Mouse (Mus musculus) limb, embryonic 15.5 days (tissue): ENCODE measurements around the gene Cnr2. TPM values are rescaled to one million over a fixed set of nuclear protein-coding genes. Genes with fewer than 3 reads are reported as not detected.
"Not testable (repeated sequence)": the region's sequence is repeated elsewhere in the genome, so short reads cannot be mapped to it uniquely, and the experiment has no call there.

Source experiments
- ATAC-seq: fragments of 200-750 bp; cut with Nextera tagmentation; 2 replicates; pipeline ENCODE4 v1.8.0; 2017; ENCODE audit warnings: low read depth, moderate TSS enrichment; ENCODE audit not compliant: insufficient number of reproducible peaks, low FRiP score, low TSS enrichment
- H3K27ac ChIP-seq: fragments of 300-500 bp; sonication (generic); 2 replicates; pipeline ENCODE4 v1.5.1; 2015; ENCODE audit warnings: moderate library complexity, mild to moderate bottlenecking, inconsistent platforms
- H3K27me3 ChIP-seq: fragments of 300-500 bp; sonication (generic); 2 replicates; pipeline ENCODE4 v1.6.1; 2015; ENCODE audit warnings: inconsistent platforms
- H3K36me3 ChIP-seq: fragments of 300-500 bp; sonication (generic); 2 replicates; pipeline ENCODE4 v1.6.1; 2015; ENCODE audit warnings: inconsistent platforms
- H3K4me1 ChIP-seq: fragments of 300-500 bp; sonication (generic); 2 replicates; pipeline ENCODE4 v1.6.1; 2015; ENCODE audit warnings: inconsistent platforms
- H3K4me2 ChIP-seq: fragments of 300-500 bp; sonication (generic); 2 replicates; pipeline ENCODE4 v1.6.1; 2015; ENCODE audit warnings: mild to moderate bottlenecking, inconsistent platforms
- H3K4me3 ChIP-seq: fragments of 300-500 bp; sonication (generic); 2 replicates; pipeline ENCODE4 v1.5.1; 2015; ENCODE audit warnings: mild to moderate bottlenecking, inconsistent platforms
- H3K9ac ChIP-seq: fragments of 300-500 bp; sonication (generic); 2 replicates; pipeline ENCODE4 v1.6.1; 2015; ENCODE audit warnings: inconsistent platforms
- H3K9me3 ChIP-seq: fragments of 300-500 bp; sonication (generic); 2 replicates; pipeline ENCODE4 v1.6.1; 2016; ENCODE audit warnings: inconsistent platforms
- WGBS: fragments of 180-500 bp; shearing (Covaris S2); methylation state at CpG from one replicate; pipeline ENCODE4 v1.1.7; 2015; 5-methylcytosine and 5-hydroxymethylcytosine counted together
- polyA plus RNA-seq: library from polyadenylated mRNA; unstranded; fragments of >200 nt; fragmentation: Nextera tagmentation; extraction: Ambion mirVana; gene quantifications from 2 replicates; pipeline ENCODE4 v1.2.1, GENCODE M21; 2015

Cnr2 gene
- polyA plus RNA-seq, 1 experiment from 2014 or later: 1.1 TPM

DNA sequence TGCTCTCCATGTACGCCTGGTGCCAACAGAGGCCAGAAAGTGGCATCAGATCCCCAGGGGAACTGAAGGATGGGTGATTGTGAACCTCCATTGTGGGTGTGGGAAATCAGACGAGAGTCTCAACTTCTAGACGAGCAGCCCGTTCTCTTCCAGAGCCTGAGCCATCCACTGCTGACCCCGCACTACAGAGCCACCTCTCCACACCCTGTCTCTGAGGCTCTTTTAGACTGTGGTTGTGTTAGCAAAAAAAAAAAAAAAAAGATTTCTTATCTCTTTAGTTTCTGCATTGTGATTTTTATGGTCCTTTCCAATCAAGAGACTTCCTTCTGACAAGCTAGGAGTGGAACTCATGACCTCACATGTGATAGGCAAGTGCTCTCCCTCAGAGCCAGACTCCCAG lies 34.2 kb downstream of the Cnr2 start:
- Histone ChIP-seq H3K36me3 (peaks cover 58% of the 10 kb centered on the region), H3K4me2 (no peak overlapping the region), H3K27ac (no peak overlapping the region), H3K9ac (no peak overlapping the region), H3K27me3 (no peaks in the 10 kb centered on the region), H3K4me3 (no peak overlapping the region), H3K9me3 (no peaks in the 10 kb centered on the region), H3K4me1 (no peaks in the 10 kb centered on the region)
- ATAC-seq: no peak
- 88% methylated on average over 5 of the region's 5 CpGs for WGBS

DNA sequence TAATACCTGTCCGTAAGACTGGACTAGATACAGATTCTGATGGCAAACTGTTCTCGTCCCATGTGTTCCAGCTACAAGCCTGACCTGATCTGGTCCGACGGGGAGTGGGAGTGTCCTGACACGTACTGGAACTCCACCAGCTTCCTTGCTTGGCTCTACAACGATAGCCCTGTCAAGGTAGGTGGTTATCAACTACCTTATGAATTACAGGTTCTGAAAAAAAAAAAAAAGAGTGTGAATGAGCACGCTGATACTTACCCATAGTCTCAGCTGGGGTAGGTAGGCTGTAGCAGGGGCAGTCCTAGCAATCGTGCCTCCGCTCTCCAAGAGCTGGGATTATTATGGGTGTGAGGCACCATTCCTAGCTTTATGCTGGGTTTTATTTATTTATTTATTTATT lies 34.6 kb downstream of the Cnr2 start:
- Histone ChIP-seq H3K4me3 (no peak overlapping the region), H3K4me1 (no peaks in the 10 kb centered on the region), H3K27ac (no peak overlapping the region), H3K36me3 (peaks cover 56% of the 10 kb centered on the region), H3K4me2 (no peak overlapping the region), H3K9me3 (no peaks in the 10 kb centered on the region), H3K27me3 (no peaks in the 10 kb centered on the region), H3K9ac (no peak overlapping the region)
- WGBS: 84% methylated on average over 9 of the region's 9 CpGs
- no peak for ATAC-seq

DNA sequence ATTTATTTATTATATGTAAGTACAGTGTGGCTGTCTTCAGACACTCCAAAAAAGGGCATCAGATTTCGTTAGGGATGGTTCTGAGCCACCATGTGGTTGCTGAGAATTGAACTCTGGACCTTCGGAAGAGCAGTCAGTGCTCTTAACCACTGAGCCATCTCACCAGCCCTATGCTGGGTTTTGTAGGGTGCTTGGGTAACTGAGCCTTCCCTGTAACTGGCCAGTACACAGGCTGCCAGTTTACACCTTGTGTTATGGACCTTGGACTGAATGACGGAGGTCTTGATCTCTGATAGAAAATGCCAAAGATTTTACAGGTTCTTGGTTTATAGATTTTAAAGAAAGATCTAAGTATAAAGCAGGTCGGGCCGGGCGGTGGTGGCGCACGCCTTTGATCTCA lies 35.0 kb downstream of the Cnr2 start:
- H3K36me3 ChIP-seq: peaks cover 57% of the 10 kb centered on the region

DNA sequence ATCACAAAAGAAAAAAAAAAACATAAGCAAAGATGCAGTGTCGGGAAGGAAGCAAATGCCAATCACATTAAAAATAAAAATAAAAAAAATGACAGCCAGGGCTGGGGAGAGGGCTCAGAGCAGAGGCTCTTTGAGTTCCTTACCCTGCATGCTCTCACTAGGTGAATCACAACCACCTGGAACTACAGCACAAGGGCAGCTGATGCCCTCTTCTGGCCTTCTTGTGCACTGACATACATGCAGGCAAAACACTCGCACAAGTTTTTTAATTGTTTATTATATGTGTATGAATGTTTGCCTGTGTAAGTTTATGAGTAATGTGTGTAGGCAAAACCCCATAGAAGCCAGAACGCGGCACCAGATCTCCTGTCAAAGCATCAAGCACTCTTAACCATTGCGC lies 36.6 kb downstream of the Cnr2 start:
- peaks cover 58% of the 10 kb centered on the region for H3K36me3 ChIP-seq
- no peak overlapping the region for H3K27ac ChIP-seq
- H3K4me2 ChIP-seq: no peak overlapping the region
- 64% methylated on average over 5 of the region's 5 CpGs for WGBS
- no peaks in the 10 kb centered on the region for H3K4me1 ChIP-seq
- no peak overlapping the region for H3K9ac ChIP-seq
- ATAC-seq: no peak
- H3K9me3 ChIP-seq: no peaks in the 10 kb centered on the region
- H3K4me3 ChIP-seq: no peak overlapping the region
- no peaks in the 10 kb centered on the region for H3K27me3 ChIP-seq

More for the DNA sequence above, 35.0 kb downstream of the Cnr2 start:
- Histone ChIP-seq H3K4me3 (no peak overlapping the region), H3K9me3 (no peaks in the 10 kb centered on the region), H3K9ac (no peak overlapping the region), H3K27me3 (no peaks in the 10 kb centered on the region), H3K4me2 (no peak overlapping the region), H3K27ac (no peak overlapping the region), H3K4me1 (no peaks in the 10 kb centered on the region)
- no peak for ATAC-seq
- WGBS: 88% methylated on average over 8 of the region's 8 CpGs

DNA sequence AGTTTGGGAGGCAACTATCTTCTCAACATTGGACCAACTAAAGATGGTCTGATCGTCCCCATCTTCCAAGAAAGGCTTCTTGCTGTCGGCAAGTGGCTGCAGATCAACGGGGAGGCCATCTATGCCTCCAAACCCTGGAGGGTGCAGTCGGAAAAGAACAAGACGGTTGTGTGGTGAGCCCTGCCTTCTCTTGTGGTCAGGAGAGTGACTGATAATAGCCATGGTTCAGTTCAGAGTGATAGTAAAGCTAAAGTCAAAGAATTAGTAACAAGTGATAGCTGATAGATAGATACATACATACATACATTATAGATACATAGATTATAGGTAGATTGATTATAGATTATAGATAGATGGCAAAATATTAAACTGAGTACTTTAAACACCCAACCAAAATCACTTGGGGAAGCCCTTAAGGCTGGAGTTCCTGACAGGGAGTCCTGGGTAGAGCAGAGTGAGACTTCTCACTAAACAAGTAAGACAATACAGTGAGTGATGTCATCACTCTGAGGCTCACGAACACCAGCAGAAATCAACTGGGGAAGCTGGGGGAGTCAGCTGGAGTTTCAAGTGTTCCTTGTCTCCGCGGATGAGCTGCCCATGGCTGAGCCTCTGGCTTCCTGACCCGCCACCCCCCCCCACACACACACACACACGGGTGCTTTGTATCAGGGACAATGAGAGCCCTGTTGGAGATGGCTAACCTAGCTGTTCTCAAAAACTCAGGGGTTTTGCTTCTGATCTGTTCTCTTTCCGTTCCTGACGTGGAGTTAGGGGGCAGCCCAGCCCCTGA lies 39.7 kb downstream of the Cnr2 start:
- H3K9ac ChIP-seq: no peak overlapping the region
- no peak overlapping the region for H3K4me2 ChIP-seq
- H3K27me3 ChIP-seq: no peaks in the 10 kb centered on the region
- H3K4me3 ChIP-seq: no peak overlapping the region
- H3K9me3 ChIP-seq: no peaks in the 10 kb centered on the region
- no peak for ATAC-seq
- no peak overlapping the region for H3K27ac ChIP-seq
- H3K4me1 ChIP-seq: no peaks in the 10 kb centered on the region
- WGBS: 72% methylated on average over 12 of the region's 12 CpGs
- H3K36me3 ChIP-seq: peaks cover 69% of the 10 kb centered on the region

DNA sequence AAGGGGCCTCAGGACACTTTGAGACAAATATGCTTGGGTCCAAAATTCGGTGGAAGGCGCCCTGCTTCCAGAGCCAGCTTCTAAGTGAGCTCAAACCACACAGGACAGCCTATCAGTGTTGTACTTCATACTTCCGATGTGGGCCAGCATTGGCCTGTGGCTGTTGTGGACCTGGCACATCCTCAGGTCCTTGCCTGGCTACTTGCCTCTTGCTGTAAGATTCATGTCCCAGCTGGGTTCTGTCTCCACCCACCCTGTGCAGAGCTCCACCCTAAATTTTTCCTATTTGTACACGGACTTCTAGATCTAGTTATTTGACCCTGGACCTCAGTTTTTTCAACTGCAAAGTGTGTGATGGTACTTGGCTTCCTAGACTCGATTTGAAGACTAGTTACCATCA lies 40.3 kb downstream of the Cnr2 start:
- Histone ChIP-seq H3K4me2 (no peak overlapping the region), H3K9ac (no peak overlapping the region), H3K4me3 (no peak overlapping the region), H3K27ac (no peak overlapping the region), H3K27me3 (no peaks in the 10 kb centered on the region), H3K4me1 (no peaks in the 10 kb centered on the region), H3K9me3 (no peaks in the 10 kb centered on the region), H3K36me3 (peaks cover 70% of the 10 kb centered on the region)
- WGBS: 83% methylated on average over 5 of the region's 5 CpGs
- no peak for ATAC-seq

DNA sequence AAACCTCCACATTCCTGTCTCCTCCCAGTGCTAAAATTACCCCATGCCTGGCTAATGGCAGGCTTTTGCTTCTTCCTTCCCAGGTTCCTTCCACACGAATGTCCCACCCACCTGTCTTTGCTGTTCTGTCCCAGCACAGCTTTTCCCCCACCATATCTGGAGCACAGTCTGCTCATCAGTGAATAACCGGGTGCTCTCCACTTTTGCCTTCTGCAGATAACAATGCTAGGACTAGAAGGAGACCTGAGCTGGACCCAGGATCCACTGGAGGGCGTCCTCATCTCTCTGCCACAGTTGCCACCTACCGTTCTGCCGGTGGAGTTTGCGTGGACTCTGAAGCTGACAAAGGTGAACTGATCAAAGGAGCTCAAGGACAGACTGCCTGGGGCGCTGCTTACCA lies 43.7 kb downstream of the Cnr2 start:
- no peak overlapping the region for H3K4me2 ChIP-seq
- H3K27ac ChIP-seq: no peak overlapping the region
- 0 out of 2 replicates have a peak, but pooled peaks cover 6% of the 10 kb centered on the region for H3K4me1 ChIP-seq
- H3K27me3 ChIP-seq: no peaks in the 10 kb centered on the region
- no peak overlapping the region for H3K4me3 ChIP-seq
- peaks cover 46% of the 10 kb centered on the region for H3K36me3 ChIP-seq
- H3K9ac ChIP-seq: no peak overlapping the region
- 68% methylated on average over 7 of the region's 7 CpGs for WGBS
- no peaks in the 10 kb centered on the region for H3K9me3 ChIP-seq
- ATAC-seq: no peak

DNA sequence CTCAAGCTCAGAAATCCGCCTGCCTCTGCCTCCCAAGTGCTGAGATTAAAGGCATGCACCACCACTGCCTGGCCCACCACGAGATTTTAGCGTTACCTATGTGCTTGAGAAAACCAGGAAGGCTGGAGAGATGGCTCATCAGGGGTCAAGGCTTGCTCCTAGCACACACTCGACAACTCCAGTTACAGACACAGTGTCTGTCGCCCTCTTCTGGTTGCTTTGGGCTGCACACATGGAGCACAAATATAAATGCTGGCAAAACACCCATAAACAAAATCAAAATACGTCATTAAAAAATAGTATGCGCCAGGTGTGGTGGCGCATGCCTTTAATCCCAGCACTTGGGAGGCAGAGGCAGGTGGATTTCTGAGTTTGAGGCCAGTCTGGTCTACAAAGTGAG lies 45.8 kb downstream of the Cnr2 start:
- H3K4me1 ChIP-seq: peaks cover 12% of the 10 kb centered on the region
- not testable (repeated sequence) for H3K9me3 ChIP-seq, H3K9ac ChIP-seq, H3K4me3 ChIP-seq, ATAC-seq, H3K27me3 ChIP-seq, H3K4me2 ChIP-seq, H3K27ac ChIP-seq
- WGBS: 83% methylated on average over 8 of the region's 8 CpGs
- H3K36me3 ChIP-seq: peaks cover 30% of the 10 kb centered on the region; the same call in 1 of the 2 replicates

DNA sequence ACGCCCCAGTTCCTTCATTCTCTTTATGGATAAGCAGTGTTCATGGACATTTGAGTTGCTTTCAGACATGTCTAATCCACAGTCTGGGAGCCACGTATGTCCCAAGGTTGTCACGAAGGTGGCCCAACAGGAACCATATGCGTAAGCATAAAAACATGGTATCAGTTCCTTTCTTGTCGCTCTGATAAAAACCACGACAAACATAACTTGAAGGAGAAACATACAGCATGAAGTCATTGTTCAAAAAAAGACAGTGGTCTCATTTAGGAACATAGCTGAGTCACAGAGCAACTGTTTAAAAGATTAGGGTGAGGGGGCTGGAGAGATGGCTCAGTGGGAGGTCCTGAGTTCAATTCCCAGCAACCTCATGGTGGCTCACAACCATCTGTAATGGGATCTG lies 47.0 kb downstream of the Cnr2 start:
- Histone ChIP-seq H3K27me3 (no peaks in the 10 kb centered on the region), H3K4me2 (no peak overlapping the region), H3K36me3 (peaks cover 29% of the 10 kb centered on the region; the same call in 1 of the 2 replicates), H3K4me1 (peaks cover 18% of the 10 kb centered on the region), H3K27ac (no peak overlapping the region), H3K9ac (no peak overlapping the region), H3K4me3 (no peak overlapping the region), H3K9me3 (no peaks in the 10 kb centered on the region)
- no peak for ATAC-seq
- WGBS: 86% methylated on average over 6 of the region's 6 CpGs

DNA sequence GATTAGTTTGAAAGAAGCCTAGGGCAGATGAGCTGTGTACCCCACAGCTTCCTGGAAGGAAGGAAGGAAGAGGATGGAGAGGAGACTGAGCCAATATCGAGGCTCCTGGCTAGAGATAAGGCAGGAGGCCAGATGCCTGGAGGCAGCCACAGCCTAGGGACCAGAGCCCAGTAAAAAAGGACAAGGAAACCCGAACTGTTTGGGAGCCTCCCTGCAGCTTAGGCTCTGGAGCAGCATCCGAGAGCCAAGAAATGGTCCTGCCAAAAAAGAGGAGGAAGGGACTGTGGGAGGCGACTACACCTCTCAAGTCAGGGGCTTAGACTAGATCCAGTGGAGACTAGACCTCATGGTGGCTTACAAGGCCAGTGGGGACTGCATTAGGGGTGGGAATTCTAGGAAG lies 48.2 kb downstream of the Cnr2 start:
- 51% methylated on average over 4 of the region's 4 CpGs for WGBS
- no peak overlapping the region for H3K4me2 ChIP-seq
- ATAC-seq: no peak
- no peaks in the 10 kb centered on the region for H3K9me3 ChIP-seq
- H3K9ac ChIP-seq: no peak overlapping the region
- H3K36me3 ChIP-seq: peaks cover 22% of the 10 kb centered on the region; the same call in 1 of the 2 replicates
- peaks cover 25% of the 10 kb centered on the region for H3K4me1 ChIP-seq
- H3K27me3 ChIP-seq: no peaks in the 10 kb centered on the region
- H3K27ac ChIP-seq: no peak overlapping the region
- no peak overlapping the region for H3K4me3 ChIP-seq

DNA sequence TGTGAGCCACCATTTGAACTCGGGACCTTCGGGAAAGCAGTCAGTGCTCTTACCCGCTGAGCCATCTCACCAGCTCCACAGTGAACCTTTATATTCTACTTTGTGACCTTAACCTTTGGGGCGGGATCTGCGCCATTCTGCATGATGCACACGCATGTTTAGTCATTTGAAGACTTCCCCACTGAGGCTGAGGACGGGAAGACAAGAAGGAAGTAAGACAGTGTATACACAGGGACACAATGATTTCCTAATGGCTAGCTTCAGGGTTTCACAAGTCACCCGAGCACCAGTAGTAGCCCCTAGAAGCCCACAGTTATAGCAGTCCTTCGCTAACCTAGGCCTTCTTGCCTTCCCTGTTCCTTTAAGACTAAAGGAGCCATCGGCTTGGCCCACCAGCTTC lies 50.5 kb downstream of the Cnr2 start:
- peak overlapping the region; percentile 59; the same call in 1 of the 2 replicates for H3K27ac ChIP-seq
- H3K9me3 ChIP-seq: no peaks in the 10 kb centered on the region
- peaks cover 27% of the 10 kb centered on the region for H3K4me1 ChIP-seq
- H3K36me3 ChIP-seq: peaks cover 4% of the 10 kb centered on the region; the same call in 1 of the 2 replicates
- peak overlapping the region; percentile 74 for H3K4me2 ChIP-seq
- no peaks in the 10 kb centered on the region for H3K27me3 ChIP-seq
- H3K9ac ChIP-seq: 0 out of 2 replicates have a peak overlapping the region, but pooled peaks have one; percentile 67
- WGBS: 77% methylated on average over 10 of the region's 10 CpGs
- H3K4me3 ChIP-seq: peak overlapping the region; percentile 89
- no peak for ATAC-seq

DNA sequence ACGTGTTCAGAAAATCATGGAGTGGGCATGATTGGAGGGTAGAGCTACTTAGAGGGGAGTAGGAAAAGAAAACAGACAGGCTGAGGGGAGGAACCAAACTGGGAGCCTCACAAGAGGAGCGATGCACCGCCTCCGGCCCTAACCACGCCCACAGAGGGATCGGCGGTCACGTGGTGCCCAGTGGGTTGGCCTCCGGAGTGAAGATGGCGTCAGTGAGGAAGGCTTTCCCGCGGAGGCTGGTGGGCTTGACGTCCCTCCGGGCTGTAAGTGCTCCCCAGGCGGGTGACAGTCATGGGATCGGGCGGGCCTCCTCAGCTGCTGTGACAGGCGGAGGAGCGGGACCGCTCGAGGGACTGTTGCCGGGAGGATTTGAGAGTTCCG lies 51.1 kb downstream of the Cnr2 start, which contains the start of gene Hmgcl:
Hmgcl (plus strand) TSS at position 171 of the 381 bp plus-strand sequence.
- peak within 1 kb of the TSS; percentile 67 for H3K9ac ChIP-seq
- H3K27ac ChIP-seq: peak within 1 kb of the TSS; percentile 64
- H3K36me3 ChIP-seq: peaks cover 4% of the 10 kb centered on the region; the same call in 1 of the 2 replicates
- WGBS: under 1% methylated on average over 23 of the region's 23 CpGs
- H3K9me3 ChIP-seq: no peaks in the 10 kb centered on the region
- peak within 1 kb of the TSS; percentile 89 for H3K4me3 ChIP-seq
- peaks cover 27% of the 10 kb centered on the region for H3K4me1 ChIP-seq
- ATAC-seq: peak; percentile 86
- H3K4me2 ChIP-seq: peak within 1 kb of the TSS; percentile 74
- no peaks in the 10 kb centered on the region for H3K27me3 ChIP-seq
